Mouse (Mus musculus): Measurements from ENCODE around the gene Gm10300. TPM values are rescaled to one million over a fixed set of nuclear protein-coding genes. Genes with fewer than 3 reads are reported as not detected.

Gene Gm10300
- total RNA-seq, 2 experiments from 2014 or later: 1.8 to 3.7 TPM

Other genes with a start within 250 kb of the Gm10300 start
- not detected in 2 replicates for gene Ptpru, start 236.4 kb upstream of the Gm10300 start, total RNA-seq (2014; fragmentation: Nextera tagmentation)
- gene Ptpru, start 236.4 kb upstream of the Gm10300 start, total RNA-seq (2017): not detected in 2 replicates
- gene Mecr, start 231.2 kb upstream of the Gm10300 start, total RNA-seq (2014; fragmentation: Nextera tagmentation): 77.8 and 78.9 TPM in 2 replicates
- gene Mecr, start 231.2 kb upstream of the Gm10300 start, total RNA-seq (2017): 25.5 and 63.1 TPM in 2 replicates
- gene Srsf4, start 201.1 kb upstream of the Gm10300 start, total RNA-seq (2014; fragmentation: Nextera tagmentation): 74.7 and 95.5 TPM in 2 replicates
- gene Srsf4, start 201.1 kb upstream of the Gm10300 start, total RNA-seq (2017): 89.4 and 114 TPM in 2 replicates
- not detected in 2 replicates for gene Tmem200b, start 152.9 kb upstream of the Gm10300 start, total RNA-seq (2014; fragmentation: Nextera tagmentation)
- 0.80 TPM in 1 of 2 replicates, not detected in the other for gene Tmem200b, start 152.9 kb upstream of the Gm10300 start, total RNA-seq (2017)
- 92.6 and 109 TPM in 2 replicates for gene Epb41, start 624 bp downstream of the Gm10300 start, total RNA-seq (2014; fragmentation: Nextera tagmentation)
- 74.2 and 82.1 TPM in 2 replicates for gene Epb41, start 624 bp downstream of the Gm10300 start, total RNA-seq (2017)
- not detected in 2 replicates for gene Oprd1, start 69.8 kb downstream of the Gm10300 start, total RNA-seq (2014; fragmentation: Nextera tagmentation)
- not detected in 2 replicates for gene Oprd1, start 69.8 kb downstream of the Gm10300 start, total RNA-seq (2017)
- gene Ythdf2, start 137.6 kb downstream of the Gm10300 start, total RNA-seq (2014; fragmentation: Nextera tagmentation): 54.6 and 67.9 TPM in 2 replicates
- 61.7 and 65.6 TPM in 2 replicates for gene Ythdf2, start 137.6 kb downstream of the Gm10300 start, total RNA-seq (2017)
- 24.1 and 37.8 TPM in 2 replicates for gene Gmeb1, start 186.9 kb downstream of the Gm10300 start, total RNA-seq (2014; fragmentation: Nextera tagmentation)
- 22.0 and 25.1 TPM in 2 replicates for gene Gmeb1, start 186.9 kb downstream of the Gm10300 start, total RNA-seq (2017)
- gene Taf12, start 199.7 kb downstream of the Gm10300 start, total RNA-seq (2014; fragmentation: Nextera tagmentation): 46.1 and 55.7 TPM in 2 replicates
- gene Taf12, start 199.7 kb downstream of the Gm10300 start, total RNA-seq (2017): 71.5 and 106 TPM in 2 replicates
- gene Rab42, start 228.7 kb downstream of the Gm10300 start, total RNA-seq (2014; fragmentation: Nextera tagmentation): not detected in 2 replicates
- not detected in 2 replicates for gene Rab42, start 228.7 kb downstream of the Gm10300 start, total RNA-seq (2017)